Mouse (Mus musculus): ENCODE results near the gene Slc25a48.

DNA sequence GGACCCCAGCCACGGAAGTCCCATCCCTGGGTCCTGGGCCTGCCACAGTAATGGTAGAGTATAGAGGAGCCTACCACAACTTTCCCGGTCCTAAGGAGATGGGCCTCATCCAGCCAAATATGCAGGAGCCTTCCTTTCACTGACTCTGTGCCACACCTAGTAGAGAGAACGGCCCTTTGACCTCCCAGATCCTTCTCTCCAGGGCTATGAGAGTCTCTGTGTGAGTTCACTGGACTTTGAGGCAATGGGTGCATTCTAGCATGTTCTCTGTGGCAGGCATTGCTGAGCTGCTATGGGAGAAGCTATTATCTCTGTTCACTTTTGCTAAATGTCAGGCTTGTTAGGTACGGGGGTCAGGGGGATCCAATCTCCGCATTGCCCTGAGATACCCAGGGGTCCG, 25.6 kb downstream of the Slc25a48 start:
- TF ChIP-seq POLR2A (IDR thresholded peaks at IDR 0.05; ENCODE audit: low read depth, low read length), result no peak
- TF ChIP-seq CTCF (IDR thresholded peaks at IDR 0.05; ENCODE audit: extremely low read depth, insufficient read length, insufficient replicate concordance, low read depth, low read length), result no peak

All from small intestine, adult 2 months (tissue).